Mouse (Mus musculus) cerebellum, adult 2 months (tissue): Measurements from ENCODE around the gene Zfyve19.

Experiments used
- CTCF ChIP-seq: fragments of 200-500 bp; IDR thresholded peaks from 2 replicates; pipeline ENCODE4 v1.5.1; 2011; ENCODE audit warnings: low read depth, mild to moderate bottlenecking, control low read depth, low read length, moderate library complexity, borderline replicate concordance; ENCODE audit not compliant: insufficient read depth
- POLR2A ChIP-seq: fragments of 200-500 bp; IDR thresholded peaks from 2 replicates; pipeline ENCODE4 v1.6.1; 2011; ENCODE audit warnings: low read length, control low read depth, borderline replicate concordance; ENCODE audit not compliant: insufficient read depth

DNA sequence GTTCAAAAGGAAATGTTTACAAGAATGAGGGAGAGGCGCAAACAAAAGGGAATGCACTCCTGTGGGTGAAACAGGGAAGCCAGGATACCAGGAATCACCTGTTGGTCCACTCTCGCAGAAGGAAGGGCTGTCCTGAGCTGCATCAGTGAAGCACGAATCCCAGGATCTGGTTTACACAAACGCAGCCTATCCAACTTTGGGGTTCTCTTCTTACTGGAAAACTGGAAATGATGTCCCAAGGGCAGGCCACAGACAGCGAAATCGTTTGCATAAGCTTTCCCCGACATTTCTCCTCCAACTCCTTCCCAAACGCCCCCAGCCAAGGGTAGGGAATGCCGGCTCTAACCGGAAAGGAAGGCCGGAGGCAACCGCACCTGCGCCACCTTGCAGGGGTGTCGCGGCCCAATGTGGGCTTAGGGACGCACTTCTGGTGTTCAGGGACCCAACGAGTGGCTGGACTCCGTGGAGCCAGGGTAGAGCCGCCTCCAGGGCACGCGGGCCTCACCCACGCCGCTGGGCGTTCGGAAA, 28.3 kb downstream of the Zfyve19 start:
- no peak for TF ChIP-seq POLR2A
- TF ChIP-seq CTCF, result no peak
